Mouse (Mus musculus): ENCODE measurements around the gene Mrpl44.

DNA sequence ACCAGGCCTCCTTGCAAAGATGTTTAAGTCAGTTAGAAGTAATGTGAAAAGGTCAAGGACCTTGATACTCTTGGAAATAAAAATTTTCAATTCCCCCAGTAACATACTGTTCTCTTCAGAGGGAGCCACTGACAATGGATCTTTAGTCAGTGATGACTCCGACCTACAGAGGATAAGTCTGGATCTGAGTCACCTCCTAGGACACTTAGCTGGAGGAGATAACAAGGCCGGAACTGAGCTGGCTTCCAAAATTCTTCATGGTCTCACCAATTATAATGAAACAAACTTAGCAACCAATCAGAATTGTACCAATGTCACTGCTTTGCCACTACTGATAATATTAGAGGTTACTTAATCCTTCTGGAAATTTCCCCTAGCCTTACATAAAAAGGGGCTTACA, 11.8 kb upstream of the Mrpl44 start:
- TF ChIP-seq CTCF (IDR thresholded peaks at IDR 0.05; ENCODE audit: low read depth, low read length): no peak
- no peak for TF ChIP-seq TAL1 (conservative IDR thresholded peaks at IDR 0.05; ENCODE audit: low read depth, low read length)
- no peak for TF ChIP-seq GATA1 (IDR thresholded peaks at IDR 0.05; ENCODE audit: borderline replicate concordance, low read length)
- TF ChIP-seq POLR2AphosphoS5 (IDR thresholded peaks at IDR 0.05; ENCODE audit: insufficient replicate concordance, low read depth, low read length): no peak
- TF ChIP-seq GATA2 (IDR thresholded peaks at IDR 0.05; ENCODE audit: borderline replicate concordance, low read depth, low read length): no peak

Data from G1E (cell line).